Mouse (Mus musculus): Measurements from ENCODE around the gene Hist1h2bm.
A peak's percentile ranks its signal among the peaks of the same experiment; 100 is the strongest.
"Not testable (repeated sequence)": the region's sequence is repeated elsewhere in the genome, so short reads cannot be mapped to it uniquely, and the experiment has no call there.

Gene Hist1h2bm

DNA sequence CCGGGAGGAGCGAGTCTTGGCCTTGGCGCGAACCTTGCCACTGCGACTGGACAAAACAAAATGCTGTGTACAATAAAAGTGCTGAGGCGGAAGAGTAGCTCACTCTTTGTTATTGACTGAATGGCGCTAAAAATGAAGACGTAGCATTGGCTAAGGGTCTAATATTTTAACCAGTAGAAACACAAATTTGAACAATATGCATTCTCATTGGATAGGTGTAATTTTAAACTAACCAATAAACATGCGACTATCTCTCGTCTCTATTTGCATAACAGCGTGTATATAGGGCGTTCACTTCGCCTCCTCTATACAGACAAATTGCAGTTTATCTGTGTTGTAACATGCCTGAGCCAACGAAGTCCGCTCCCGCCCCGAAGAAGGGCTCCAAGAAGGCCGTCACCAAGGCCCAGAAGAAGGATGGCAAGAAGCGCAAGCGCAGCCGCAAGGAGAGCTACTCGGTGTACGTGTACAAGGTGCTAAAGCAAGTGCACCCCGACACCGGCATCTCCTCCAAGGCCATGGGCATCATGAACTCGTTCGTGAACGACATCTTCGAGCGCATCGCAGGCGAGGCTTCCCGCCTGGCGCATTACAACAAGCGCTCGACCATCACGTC, at the start of gene Hist1h2bm:
Hist1h2bm (plus strand) TSS at position 288 of the 616 bp plus-strand sequence.
- DNase-seq (ENCODE audit: low spot score) = peak; percentile 90

GRCm38 (mm10) chr13:21677305-21677704, 44.5 kb upstream of the Hist1h2bm start, which contains the start of gene Olfr1360:
Gene Olfr1360 (minus strand): TSS chr13:21677405.
- no peak for DNase-seq (ENCODE audit: low spot score)

- no peak for DNase-seq (ENCODE audit: low spot score)
These were observed 24.0 kb upstream of the Hist1h2bm start, which contains the start of gene Olfr1359 for GRCm38 (mm10) chr13:21697811-21698210. Gene Olfr1359 (plus strand): TSS chr13:21698111.

DNA sequence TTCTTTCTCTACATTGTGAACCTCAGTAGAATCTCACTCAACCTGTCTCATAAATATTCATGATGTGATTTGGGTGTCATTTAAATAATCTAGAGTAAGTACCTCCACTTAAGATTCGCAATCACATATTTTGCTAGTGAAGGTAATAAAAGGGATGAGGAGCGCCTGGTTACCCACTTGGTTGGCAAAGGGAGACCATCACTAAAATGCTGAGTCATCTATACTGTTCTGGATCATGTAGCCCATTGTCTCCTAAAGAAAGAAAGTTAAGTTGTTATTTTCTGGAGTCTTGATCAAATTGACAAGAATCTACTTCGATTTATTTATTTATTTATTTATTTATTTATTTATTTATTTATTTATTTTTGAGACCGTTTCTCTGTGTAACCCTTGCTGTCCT, 15.2 kb upstream of the Hist1h2bm start:
- DNase-seq (ENCODE audit: low spot score) = no peak

- peak; percentile 92 for DNase-seq (ENCODE audit: low spot score)
These were observed 11.7 kb upstream of the Hist1h2bm start for GRCm38 (mm10) chr13:21710031-21710711.

DNA sequence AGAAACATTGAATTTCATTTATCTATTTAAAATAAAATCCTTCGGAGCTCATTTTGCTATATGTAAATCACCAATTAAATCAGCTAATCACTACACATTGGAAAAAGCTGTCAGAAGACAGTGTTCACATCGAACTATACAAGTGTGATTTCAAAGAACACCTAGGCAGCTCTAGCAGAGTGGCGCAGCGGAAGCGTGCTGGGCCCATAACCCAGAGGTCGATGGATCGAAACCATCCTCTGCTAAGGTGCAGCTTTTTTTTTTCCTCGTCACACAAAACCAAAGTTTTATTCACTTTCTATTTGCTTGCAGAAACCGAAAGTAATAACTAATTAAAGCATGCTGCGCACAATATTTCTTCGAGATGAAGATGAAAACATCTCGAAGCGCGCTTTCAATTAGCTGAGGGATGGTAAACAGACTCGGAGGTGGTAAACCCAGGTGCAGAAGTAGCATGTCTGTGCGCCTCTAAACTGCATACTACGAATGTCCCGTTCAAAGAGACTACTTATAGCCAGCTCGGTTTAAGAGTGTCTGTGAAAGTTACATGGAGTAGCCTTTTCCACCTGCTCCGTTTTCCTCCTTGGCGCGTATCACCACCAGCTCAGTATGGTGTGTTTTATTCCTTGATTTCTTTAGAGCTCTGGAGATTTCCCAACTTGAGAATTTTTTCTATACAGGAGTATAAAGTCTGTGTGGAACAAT, 10.9 kb upstream of the Hist1h2bm start:
- peak; percentile 78 for DNase-seq (ENCODE audit: low spot score)

GRCm38 (mm10) chr13:21711698-21712097, 10.1 kb upstream of the Hist1h2bm start:
- DNase-seq (ENCODE audit: low spot score) = no peak

- DNase-seq (ENCODE audit: low spot score) = no peak
These were observed 7.1 kb upstream of the Hist1h2bm start for GRCm38 (mm10) chr13:21714725-21715124.

DNA sequence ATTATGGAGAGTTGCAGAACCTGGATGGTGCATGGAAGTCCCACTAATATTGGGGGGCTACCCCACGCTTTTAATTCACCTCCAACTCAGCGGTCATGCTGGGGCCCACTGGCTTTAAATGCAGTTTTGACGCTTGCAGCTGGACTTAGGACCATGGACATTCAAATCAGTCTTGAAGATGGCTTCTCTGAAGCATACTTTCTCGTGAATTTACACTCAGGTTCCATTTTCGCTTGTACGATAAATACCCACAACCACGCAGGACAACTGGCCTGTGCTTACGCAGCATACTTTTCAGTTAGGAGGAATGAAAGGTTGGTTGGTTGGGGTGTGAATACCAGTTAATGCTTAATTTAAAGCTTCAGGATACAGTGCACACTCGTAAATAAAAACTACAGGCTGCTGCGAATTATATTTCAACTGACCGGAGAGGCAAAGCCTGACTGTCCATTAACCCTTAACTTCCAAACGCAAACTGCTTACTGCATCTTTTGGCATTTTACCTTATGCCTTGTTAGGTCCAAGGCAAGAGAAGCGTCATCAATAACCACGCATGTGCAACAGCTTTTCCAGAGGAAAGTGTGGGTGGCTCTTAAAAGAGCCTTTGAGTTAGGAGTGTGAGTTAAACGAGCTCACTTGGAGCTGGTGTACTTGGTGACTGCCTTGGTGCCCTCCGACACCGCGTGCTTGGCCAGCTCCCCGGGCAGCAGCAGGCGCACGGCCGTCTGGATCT, 6.5 kb upstream of the Hist1h2bm start:
- no peak for DNase-seq (ENCODE audit: low spot score)

GRCm38 (mm10) chr13:21715864-21716539, 5.8 kb upstream of the Hist1h2bm start, which contains the start of the genes Hist1h2bl and Hist1h2ai:
Gene Hist1h2bl (minus strand): TSS chr13:21716143.
Gene Hist1h2ai (plus strand): TSS chr13:21716422.
- peak; percentile 97 for DNase-seq (ENCODE audit: low spot score)

DNA sequence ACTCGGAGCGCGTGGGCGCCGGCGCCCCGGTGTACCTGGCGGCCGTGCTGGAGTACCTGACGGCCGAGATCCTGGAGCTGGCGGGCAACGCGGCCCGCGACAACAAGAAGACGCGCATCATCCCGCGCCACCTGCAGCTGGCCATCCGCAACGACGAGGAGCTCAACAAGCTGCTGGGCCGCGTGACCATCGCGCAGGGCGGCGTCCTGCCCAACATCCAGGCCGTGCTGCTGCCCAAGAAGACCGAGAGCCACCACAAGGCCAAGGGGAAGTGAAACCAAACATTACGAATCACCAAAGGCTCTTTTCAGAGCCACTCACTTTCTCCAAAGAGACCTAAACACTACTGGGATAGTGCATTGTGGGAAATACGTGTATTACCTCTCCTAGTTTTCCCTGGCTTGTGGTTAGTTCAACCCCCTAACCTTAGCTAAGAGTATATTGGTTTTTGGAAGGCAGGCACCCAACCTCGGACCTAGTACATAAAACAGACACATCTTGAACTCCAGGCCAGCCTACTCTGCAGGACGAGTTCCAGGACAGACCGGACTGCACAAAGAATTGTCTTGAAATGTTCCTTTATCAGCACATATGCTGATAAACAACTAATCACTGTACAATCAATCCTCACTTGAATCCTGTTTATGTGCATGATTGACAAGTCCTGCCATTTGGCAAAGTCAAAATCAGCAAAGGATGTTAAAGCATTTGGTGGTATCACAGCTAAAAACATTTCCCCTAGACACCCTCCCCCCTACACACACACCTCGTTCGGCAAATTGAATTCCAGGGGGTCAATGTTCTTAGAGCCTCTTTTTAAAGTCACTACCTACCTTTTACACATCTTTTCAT, 5.1 kb upstream of the Hist1h2bm start:
- DNase-seq (ENCODE audit: low spot score) = not testable (repeated sequence)

DNA sequence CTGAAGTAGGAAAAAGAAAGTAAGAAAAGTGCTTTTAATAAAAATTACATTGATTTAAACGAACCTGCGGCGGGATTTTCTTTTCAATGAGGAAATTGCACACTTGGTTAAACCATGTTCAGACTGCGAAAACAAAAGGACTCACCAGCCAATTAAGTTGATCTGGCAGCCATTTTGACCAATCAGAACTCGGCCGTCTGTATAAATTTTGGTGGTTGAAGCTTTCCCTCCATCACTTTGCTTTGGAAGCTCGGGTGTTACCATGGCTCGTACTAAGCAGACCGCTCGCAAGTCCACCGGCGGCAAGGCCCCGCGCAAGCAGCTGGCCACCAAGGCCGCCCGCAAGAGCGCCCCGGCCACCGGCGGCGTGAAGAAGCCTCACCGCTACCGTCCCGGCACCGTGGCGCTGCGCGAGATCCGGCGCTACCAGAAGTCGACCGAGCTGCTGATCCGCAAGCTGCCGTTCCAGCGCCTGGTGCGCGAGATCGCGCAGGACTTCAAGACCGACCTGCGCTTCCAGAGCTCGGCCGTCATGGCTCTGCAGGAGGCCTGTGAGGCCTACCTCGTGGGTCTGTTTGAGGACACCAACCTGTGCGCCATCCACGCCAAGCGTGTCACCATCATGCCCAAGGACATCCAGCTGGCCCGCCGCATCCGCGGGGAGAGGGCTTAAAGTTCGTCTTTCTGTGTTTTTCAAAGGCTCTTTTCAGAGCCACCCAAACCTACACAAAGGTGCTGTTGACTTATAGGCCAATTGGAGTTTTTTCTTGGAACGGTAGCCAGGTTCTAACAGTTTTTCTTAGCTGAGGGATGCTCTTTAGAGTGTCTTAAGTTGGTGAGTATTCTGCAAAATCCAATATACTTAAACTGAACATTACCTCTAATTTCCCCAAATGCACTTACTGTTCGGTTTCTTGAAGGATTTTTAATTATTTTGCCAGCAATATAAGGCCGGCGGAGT, 4.2 kb upstream of the Hist1h2bm start, which contains the start of gene Hist1h3h:
Hist1h3h (plus strand) TSS at position 263 of the 961 bp plus-strand sequence.
- peak; percentile 89 for DNase-seq (ENCODE audit: low spot score)

- no peak for DNase-seq (ENCODE audit: low spot score)
These were observed 3.3 kb upstream of the Hist1h2bm start for GRCm38 (mm10) chr13:21718381-21719080.

DNA sequence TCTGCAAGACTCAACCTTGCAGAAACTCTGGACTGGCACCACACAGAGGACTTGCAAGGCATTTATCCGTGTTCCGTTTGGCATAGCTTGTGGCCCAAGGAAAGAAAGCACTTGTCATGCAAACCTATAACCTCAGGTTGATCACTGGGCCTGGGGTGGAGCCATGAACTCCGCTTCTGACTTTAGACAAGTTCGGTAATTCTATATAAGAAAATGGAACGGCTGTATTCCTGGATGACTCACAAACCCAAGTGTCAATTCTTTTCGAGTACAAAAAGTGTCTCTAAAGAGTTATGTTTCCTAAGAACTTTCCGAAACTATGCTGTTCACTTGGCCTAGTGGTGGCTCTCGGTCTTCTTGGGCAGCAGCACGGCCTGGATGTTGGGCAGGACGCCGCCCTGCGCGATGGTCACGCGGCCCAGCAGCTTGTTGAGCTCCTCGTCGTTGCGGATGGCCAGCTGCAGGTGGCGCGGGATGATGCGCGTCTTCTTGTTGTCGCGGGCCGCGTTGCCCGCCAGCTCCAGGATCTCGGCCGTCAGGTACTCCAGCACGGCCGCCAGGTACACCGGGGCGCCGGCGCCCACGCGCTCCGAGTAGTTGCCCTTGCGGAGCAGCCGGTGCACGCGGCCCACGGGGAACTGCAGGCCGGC, 612 bp upstream of the Hist1h2bm start:
- DNase-seq (ENCODE audit: low spot score) = not testable (repeated sequence)

- DNase-seq (ENCODE audit: low spot score) = no peak
These were observed 605 bp downstream of the Hist1h2bm start for GRCm38 (mm10) chr13:21722373-21722925.

DNA sequence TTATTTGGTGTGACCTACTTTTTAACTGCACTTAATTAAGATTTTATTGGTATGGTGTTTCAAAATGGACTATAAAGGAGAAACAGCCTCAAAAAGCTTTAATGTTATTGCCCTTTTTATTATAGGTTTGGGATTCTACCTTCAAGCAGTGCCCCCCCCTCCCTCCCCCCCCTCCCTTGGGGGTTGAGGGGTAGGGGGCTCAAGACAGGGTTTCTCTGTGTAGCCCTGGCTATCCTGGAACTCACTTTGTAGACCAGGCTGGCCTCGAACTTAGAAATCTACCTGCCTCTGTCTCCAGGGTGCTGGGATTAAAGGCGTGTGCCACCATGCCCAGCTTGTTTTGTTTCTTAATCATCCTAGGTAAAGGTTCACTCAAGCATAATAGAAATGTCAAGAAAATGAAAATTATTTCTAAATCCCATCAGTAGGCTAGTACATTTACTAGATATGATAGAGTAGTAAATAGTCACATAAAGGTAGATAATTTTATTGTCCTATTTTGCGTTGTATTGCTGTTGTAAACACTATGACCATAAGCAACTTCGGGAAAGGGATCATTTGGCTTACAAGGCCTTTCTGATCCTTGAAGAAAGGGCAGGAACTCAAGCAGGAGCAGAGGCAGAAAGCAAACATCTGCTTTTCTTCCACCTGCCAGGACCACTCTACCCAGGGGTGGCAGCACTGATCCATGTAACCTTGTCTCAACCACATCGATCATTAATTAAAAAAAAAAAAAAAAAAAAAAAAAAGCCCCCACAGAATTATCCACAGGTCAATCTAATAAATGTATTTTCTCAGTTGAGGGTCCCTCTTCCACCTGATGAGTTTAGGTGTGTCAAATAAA, 1.4 kb downstream of the Hist1h2bm start:
- no peak for DNase-seq (ENCODE audit: low spot score)
